Mouse (Mus musculus) liver, embryonic 13.5 days (tissue): ENCODE data around the gene Olfr801. TPM values are rescaled to one million over a fixed set of nuclear protein-coding genes. Genes with fewer than 3 reads are reported as not detected.

ENCODE experiments used
- polyA plus RNA-seq: library from polyadenylated mRNA; unstranded; fragments of >200 nt; fragmentation: Nextera tagmentation; extraction: Ambion mirVana; gene quantifications from 2 replicates; pipeline ENCODE4 v1.2.1, GENCODE M21; 2015

Olfr801 gene
- polyA plus RNA-seq, 1 experiment from 2014 or later: not detected

Other genes with a start within 250 kb of the Olfr801 start
- gene Olfr786, start 246.6 kb downstream of the Olfr801 start, polyA plus RNA-seq: not detected in 2 replicates
- gene Olfr787, start 212.0 kb downstream of the Olfr801 start, polyA plus RNA-seq: not detected in 2 replicates
- gene Olfr788, start 202.9 kb downstream of the Olfr801 start, polyA plus RNA-seq: not detected in 2 replicates
- not detected in 2 replicates for gene Olfr789, start 189.1 kb downstream of the Olfr801 start, polyA plus RNA-seq
- not detected in 2 replicates for gene Olfr790, start 175.4 kb downstream of the Olfr801 start, polyA plus RNA-seq
- not detected in 2 replicates for gene Olfr791, start 152.1 kb downstream of the Olfr801 start, polyA plus RNA-seq
- gene Olfr792, start 134.7 kb downstream of the Olfr801 start, polyA plus RNA-seq: not detected in 2 replicates
- not detected in 2 replicates for gene Olfr794, start 106.2 kb downstream of the Olfr801 start, polyA plus RNA-seq
- not detected in 2 replicates for gene Olfr796, start 61.3 kb downstream of the Olfr801 start, polyA plus RNA-seq
- gene Olfr798, start 45.9 kb downstream of the Olfr801 start, polyA plus RNA-seq: not detected in 2 replicates
- not detected in 2 replicates for gene Olfr799, start 36.4 kb downstream of the Olfr801 start, polyA plus RNA-seq
- gene Olfr800, start 16.2 kb downstream of the Olfr801 start, polyA plus RNA-seq: not detected in 2 replicates
- not detected in 2 replicates for gene Olfr802, start 14.3 kb upstream of the Olfr801 start, polyA plus RNA-seq
- gene Olfr803, start 20.4 kb upstream of the Olfr801 start, polyA plus RNA-seq: not detected in 2 replicates
- not detected in 2 replicates for gene Olfr804, start 29.3 kb upstream of the Olfr801 start, polyA plus RNA-seq
- not detected in 2 replicates for gene Olfr805, start 55.5 kb upstream of the Olfr801 start, polyA plus RNA-seq
- gene Olfr806, start 68.1 kb upstream of the Olfr801 start, polyA plus RNA-seq: not detected in 2 replicates
- not detected in 2 replicates for gene Olfr807, start 83.9 kb upstream of the Olfr801 start, polyA plus RNA-seq
- not detected in 2 replicates for gene Olfr808, start 91.6 kb upstream of the Olfr801 start, polyA plus RNA-seq
- not detected in 2 replicates for gene Olfr809, start 100.8 kb upstream of the Olfr801 start, polyA plus RNA-seq
- gene Olfr810, start 121.1 kb upstream of the Olfr801 start, polyA plus RNA-seq: not detected in 2 replicates
- not detected in 2 replicates for gene Olfr811, start 130.5 kb upstream of the Olfr801 start, polyA plus RNA-seq
- gene Olfr812, start 172.2 kb upstream of the Olfr801 start, polyA plus RNA-seq: not detected in 2 replicates
- gene Olfr813, start 181.5 kb upstream of the Olfr801 start, polyA plus RNA-seq: not detected in 2 replicates
- gene Olfr814, start 206.0 kb upstream of the Olfr801 start, polyA plus RNA-seq: not detected in 2 replicates
- not detected in 2 replicates for gene Olfr815, start 232.0 kb upstream of the Olfr801 start, polyA plus RNA-seq
- gene Olfr816, start 241.7 kb upstream of the Olfr801 start, polyA plus RNA-seq: not detected in 2 replicates